Mouse (Mus musculus) left cerebral cortex, adult 11 months (tissue): ENCODE measurements around the gene Elp1.

ENCODE experiments used
- DNase-seq: peaks from one replicate; pipeline ENCODE4 v3.0.0; 2022; ENCODE audit warnings: low spot score

The Elp1 gene

GRCm38 (mm10) chr4:56768913-56769312 is 33.2 kb downstream of the Elp1 start:
- DNase-seq = no peak

- no peak for DNase-seq
Observed at GRCm38 (mm10) chr4:56767861-56768284, 34.3 kb downstream of the Elp1 start.

DNA sequence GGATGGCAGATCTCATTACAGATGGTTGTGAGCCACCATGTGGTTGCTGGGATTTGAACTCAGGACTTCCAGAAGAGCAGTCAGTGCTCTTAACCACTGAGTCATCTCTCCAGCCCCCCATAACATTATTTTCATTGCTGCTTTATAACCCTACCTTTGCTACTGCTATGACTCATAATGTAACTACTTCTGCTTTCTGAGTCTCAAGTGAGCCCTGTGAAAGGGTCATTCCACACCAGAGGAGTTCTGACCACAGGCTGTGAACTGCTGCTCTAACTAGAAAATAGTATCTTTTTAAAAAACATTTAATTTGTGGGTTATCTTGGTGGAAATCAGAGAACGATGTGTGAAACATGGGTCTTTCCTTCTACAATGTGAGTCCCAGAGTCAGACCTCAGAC is 44.4 kb downstream of the Elp1 start:
- DNase-seq = no peak

DNA sequence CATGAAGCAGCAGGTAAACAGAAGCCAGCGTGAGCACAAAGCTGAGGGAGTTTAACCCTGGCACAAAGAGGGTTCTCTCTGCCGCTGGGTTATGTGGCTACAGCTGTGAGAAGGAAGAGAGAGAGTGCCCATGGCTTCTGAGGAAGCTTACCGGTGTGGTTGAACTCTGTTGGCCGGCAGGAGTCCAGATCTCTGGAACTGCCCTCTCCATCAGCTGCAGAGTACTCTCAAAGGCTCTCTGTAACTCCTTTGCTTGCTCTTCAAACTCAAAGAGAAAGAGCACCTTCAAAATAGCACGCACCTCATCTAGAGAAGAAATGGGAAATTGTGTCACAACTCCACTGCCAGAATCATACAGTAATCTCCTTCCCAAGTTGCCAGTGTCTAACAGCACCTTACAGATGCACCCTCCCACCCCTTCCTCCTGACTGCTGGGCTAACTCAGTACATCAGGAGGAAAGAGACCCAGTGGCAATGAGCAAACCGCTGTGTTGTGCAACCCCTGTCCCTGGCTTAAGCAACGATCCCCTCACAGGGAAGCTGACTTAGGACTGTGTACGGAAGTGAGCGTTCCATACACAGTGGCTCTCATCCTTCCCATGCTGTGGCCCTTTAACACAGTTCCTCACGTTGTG is 45.0 kb downstream of the Elp1 start:
- DNase-seq = no peak

DNA sequence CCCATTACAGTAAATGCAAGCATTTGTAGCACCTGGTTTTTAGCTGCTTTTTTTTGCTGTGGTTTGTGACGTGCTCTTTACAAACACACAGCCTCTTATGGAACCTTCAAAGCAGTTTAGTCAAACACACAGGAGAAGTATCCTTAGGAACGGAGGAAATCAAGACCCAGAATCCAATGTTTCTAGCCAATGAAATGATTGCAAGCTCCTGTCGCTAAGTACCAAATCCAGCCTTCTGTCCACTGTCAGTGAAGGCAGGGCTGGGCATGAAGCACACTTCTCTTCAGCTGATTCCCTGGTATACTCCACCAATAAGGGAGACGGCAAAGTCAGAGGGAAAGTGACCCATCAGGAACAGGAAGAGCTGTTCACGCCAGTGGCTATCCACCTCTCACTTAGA is 46.1 kb downstream of the Elp1 start:
- no peak for DNase-seq

DNA sequence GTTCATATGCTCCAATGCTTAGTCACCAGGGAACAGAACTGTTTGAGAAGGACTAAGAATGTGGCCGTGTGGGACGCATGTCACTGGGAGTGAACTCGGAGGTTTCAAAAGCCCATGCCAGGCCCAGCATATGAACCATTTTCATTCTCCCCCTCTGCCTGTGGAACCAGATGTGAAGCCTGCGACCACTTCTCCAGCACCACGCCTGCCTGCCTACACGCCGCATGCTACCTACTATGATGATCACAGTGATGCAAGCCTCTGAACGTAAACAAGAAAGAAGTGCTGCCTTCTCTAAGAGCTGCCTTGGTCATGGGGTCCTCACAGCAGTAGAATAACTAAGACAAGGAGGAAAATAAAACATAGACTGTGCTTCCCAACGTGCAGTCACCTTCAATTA is 54.7 kb downstream of the Elp1 start:
- no peak for DNase-seq

DNA sequence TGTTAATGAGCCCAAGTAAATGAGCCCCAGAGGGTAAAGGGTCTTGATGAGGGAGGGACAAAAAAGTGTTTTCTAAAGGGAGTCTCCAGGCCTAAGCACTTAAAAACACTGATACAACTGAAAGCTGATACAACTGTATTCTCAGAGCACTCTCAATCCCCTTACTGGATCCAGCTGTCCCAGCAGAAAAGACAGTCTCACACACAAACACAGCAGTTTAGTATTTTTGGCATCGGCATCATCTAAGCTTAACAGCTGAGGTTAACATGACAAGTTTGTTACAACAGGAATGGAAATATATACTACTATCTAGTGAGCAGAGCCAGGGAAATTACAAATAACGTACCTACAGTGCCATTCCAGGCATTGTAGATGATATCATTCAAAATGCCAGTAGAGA is 55.8 kb downstream of the Elp1 start:
- no peak for DNase-seq

DNA sequence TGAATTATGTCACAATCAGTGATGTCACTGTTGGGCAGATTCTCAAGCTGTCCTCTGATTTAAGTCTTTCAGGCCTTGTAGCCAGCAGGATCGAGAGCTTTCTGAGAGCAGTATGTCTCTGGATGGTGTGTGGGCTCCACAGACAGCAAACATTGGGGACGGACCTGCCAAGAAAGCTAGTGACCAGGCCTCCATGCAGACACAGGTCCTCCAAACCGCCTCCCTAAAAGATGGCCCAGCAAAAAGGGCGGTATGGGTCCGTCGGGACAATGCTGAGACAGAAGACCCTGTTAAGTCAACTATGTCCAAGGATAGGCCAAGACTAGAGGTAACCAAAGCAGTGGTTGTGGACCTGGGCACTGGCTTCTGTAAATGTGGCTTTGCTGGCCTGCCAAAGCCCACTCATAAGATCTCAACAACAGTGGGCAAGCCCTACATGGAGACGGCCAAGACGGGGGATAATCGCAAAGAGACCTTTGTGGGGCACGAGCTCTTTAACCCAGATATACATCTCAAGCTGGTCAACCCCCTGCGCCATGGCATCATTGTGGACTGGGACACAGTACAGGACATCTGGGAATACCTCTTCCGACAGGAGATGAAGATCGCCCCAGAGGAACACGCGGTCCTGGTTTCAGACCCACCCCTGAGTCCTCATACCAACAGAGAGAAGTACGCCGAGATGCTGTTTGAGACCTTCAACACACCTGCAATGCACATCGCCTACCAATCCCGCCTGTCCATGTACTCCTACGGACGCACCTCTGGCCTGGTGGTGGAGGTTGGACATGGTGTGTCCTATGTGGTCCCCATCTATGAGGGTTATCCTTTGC is 58.6 kb downstream of the Elp1 start, which contains the start of gene Actl7a:
Actl7a (plus strand) TSS at position 51 of the 833 bp plus-strand sequence.
- no peak for DNase-seq

GRCm38 (mm10) chr4:56742698-56743097 is 59.4 kb downstream of the Elp1 start:
- DNase-seq = no peak

DNA sequence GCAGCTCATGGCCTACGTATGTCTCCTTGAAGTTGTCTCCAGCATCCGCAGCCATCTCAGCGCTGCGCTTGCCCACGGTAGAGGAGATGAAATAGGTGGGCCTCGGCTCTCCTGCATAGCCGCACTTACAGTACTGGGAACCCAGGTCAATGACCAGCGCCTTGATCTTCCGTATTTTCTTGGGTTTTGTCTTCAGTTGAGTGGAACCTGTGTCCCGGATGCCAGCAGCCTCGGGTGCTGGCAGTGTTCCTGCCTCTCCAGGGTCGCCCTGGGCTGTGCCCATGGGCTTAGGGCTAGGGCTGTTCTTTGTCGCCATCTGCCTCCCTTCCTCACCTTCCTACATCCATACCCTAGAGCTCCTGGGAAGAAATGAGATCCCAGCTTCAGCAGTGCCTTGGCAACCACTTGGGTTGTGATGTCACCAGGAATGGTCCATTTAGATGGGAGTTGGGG is 61.1 kb downstream of the Elp1 start, which contains the start of gene Actl7b:
Actl7b (minus strand) TSS at position 403 of the 453 bp plus-strand sequence.
- no peak for DNase-seq

DNA sequence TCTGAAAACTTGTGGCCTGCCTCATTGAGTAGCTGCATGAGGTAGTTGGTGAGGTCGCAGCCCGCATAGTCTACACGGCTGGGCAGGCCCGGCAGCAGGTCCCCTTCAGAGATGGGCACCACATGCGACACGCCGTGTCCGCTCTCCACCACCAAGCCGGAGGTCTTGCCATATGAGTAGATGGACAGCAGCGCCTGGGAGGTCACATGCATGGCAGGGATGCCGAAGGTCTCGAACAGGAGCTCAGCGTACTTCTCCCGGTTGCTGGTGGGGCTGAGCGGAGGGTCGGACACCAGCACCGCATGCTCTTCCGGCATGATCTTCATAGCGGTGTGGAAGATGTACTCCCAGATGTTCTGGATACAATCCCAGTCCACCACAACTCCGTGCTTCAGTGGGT is 61.5 kb downstream of the Elp1 start:
- no peak for DNase-seq

GRCm38 (mm10) chr4:56740020-56740485 is 62.1 kb downstream of the Elp1 start, which contains the start of gene Gm26657:
TSS of gene Gm26657 (plus strand) at chr4:56740070.
- no peak for DNase-seq

DNA sequence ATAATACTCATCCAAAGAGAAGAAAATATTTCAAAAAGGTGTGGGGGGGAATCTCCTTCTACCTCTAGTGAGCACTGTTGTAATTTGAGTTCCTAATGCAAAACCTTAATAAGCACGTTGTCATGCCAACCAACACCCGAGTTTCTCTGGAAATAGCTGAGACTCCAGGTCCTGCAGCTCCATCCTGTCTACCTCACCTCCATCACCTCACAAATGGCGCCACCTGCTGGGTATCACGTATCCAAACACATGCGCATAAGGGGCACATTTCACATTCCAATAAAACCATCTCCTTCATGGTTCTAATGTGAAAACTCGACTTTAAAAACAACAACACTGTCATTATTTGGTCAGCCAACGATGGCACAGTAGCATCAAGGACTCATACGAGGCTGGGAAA is 76.3 kb downstream of the Elp1 start:
- no peak for DNase-seq

DNA sequence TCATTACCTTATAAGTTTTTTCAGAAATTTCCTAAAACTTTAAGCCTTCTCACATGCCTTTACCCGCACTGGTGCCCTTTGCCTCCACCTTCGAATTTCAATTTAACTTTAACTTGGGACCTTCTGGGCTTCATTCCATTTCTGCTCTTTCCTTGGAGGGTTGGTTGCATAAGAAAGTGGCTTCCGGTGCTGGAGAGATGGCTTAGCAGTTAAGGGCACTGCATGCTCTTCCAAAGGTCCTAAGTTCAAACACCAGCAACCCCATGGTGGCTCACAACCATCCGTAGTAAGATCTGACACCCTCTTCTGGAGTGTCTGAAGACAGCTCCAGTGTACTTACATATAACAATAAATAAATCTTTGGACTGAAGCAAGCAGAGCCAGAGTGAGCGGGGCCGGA is 78.9 kb downstream of the Elp1 start:
- DNase-seq = no peak

- no peak for DNase-seq
Observed at GRCm38 (mm10) chr4:56722346-56722745, 79.8 kb downstream of the Elp1 start.

GRCm38 (mm10) chr4:56721469-56721868 is 80.7 kb downstream of the Elp1 start:
- DNase-seq = no peak

DNA sequence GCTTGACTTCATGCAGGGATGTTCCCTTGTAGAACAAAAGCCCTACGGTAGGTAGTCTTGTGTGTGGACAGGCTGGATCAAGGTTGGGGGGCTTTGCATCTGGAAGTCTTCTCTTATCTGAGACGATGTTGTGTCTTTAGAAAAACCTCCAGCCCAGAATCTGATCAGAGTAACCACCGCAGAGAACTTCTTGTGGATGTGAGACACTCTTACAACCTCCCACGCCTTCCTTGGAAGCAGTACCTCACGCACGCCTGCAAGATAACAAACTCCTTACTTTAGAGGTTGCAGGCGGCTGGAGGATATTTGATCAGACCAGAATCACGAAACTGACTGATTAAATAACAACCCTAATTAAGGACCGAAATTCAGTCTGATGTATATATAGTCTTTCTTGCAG is 81.7 kb downstream of the Elp1 start:
- no peak for DNase-seq

DNA sequence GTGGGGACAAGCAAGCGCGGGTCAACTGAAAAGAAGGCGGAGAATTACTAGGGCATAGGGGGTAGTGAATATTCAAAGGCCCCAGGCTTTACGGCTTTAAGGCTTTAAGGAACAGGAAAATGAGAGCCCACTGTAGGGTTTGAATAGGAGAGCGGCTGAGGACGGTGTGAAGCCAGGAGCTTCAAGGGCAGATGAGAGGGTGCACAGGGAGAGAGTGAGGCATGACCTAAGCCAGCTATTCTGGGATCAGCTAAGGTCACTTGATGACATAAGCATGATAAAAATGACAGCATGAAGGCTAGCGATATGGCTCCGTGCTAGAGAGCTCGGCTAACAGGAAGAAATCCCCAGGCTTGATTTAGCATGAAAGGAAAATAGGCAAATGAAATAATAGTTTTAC is 82.7 kb downstream of the Elp1 start:
- DNase-seq = no peak

GRCm38 (mm10) chr4:56718573-56719442 is 83.3 kb downstream of the Elp1 start:
- no peak for DNase-seq

- no peak for DNase-seq
Observed at GRCm38 (mm10) chr4:56717932-56718331, 84.2 kb downstream of the Elp1 start.

- no peak for DNase-seq
Observed at GRCm38 (mm10) chr4:56716801-56717200, 85.3 kb downstream of the Elp1 start.

DNA sequence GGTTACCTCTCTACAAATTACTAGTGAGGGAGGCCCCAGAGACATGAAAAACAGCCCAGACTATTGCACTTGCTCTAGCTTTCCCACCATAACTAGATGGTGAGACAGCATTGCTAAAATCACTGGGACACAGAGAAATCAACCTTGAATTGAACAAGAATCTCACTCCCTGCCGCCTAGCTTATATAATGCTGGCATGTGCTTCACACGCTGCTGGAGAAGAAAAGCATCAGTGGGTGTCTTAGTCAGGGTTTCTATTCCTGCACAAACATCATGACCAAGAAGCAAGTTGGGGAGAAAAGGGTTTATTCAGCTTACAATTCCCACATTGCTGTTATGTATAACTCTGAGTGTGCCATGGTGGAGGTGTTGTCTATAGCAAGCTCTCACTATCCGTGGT is 89.0 kb downstream of the Elp1 start:
- DNase-seq = peak; percentile 51
